Mouse (Mus musculus) B cell, adult 67 days (primary cell): ENCODE measurements around the gene Stra8. TPM values are rescaled to one million over a fixed set of nuclear protein-coding genes. Genes with fewer than 3 reads are reported as not detected.

Source experiments
- total RNA-seq, 2 experiments: library from RNA; stranded (reverse); gene quantifications; 4 replicates each; pipeline ENCODE4 v1.2.4; 2023

Stra8 gene
- not detected for total RNA-seq

GRCm38 (mm10) chr6:34919956-34920355 lies at the start of gene Stra8:
TSS of gene Stra8 (plus strand) at chr6:34920163.

GRCm38 (mm10) chr6:34877509-34878321 lies 42.2 kb upstream of the Stra8 start, which contains the start of gene Cyren:
TSS of gene Cyren (minus strand) at chr6:34878060.

GRCm38 (mm10) chr6:34910371-34911219 lies 9.4 kb upstream of the Stra8 start, which contains the start of gene Wdr91:
TSS of gene Wdr91 (minus strand) at chr6:34910876.

GRCm38 (mm10) chr6:34988081-34988761 lies 68.3 kb downstream of the Stra8 start, which contains the start of gene Slc23a4:
TSS of gene Slc23a4 (minus strand) at chr6:34988404.

Other genes starting within 250 kb of the Stra8 start
- 1 to 10 TPM; 6.9 to 7.1 TPM for gene Agbl3, start 139.7 kb upstream of the Stra8 start, total RNA-seq
- gene Tmem140, start 57.0 kb upstream of the Stra8 start, total RNA-seq, result 10 to 100 TPM in 1 of 2 experiments, 1 to 10 TPM in 1; 9.3 to 13.3 TPM
- 10 to 100 TPM; 11.5 to 16.5 TPM for gene Cyren, start 42.1 kb upstream of the Stra8 start, total RNA-seq
- gene Wdr91, start 9.3 kb upstream of the Stra8 start, total RNA-seq, result 10 to 100 TPM; 70.6 to 74.3 TPM
- gene Slc23a4, start 68.2 kb downstream of the Stra8 start, total RNA-seq, result under 1 TPM in 1 of 2 experiments, not detected in 1; 0.23 TPM
- 10 to 100 TPM; 50.2 to 62.8 TPM for gene Cnot4, start 213.6 kb downstream of the Stra8 start, total RNA-seq